ENCODE assay signal across 13 mouse cellular contexts in genomic region chr1:33583817-33584589, GRCm38 (mm10).
DNase-seq lines count a peak whose midpoint lies in the region; ATAC-seq and TF ChIP-seq lines count a peak whose summit lies in the region.
"Had no signal": no experiment of that assay in that cellular context is flagged by ENCODE, and none has a peak within 500 bp of the region (broad histone marks: within the 10 kb centered on the region; RNA-seq: fewer than 3 reads in every experiment).

No protein-coding gene starts in this region.

- no peak overlapping the region for H3K4me2 ChIP-seq in intestine, embryonic 15.5 days (replicated peaks)
- no peak overlapping the region for H3K4me2 ChIP-seq in intestine, postnatal 0 days (replicated peaks; ENCODE audit: low read depth)
- H3K4me2 ChIP-seq in forebrain, embryonic 15.5 days (replicated peaks), result no peak overlapping the region
- H3K4me2 ChIP-seq: hindbrain, embryonic 14.5 days; liver, embryonic 12.5 days had no signal

- no peaks in the 10 kb centered on the region for H3K27me3 ChIP-seq in intestine, embryonic 15.5 days (replicated peaks)
- H3K27me3 ChIP-seq in intestine, postnatal 0 days (replicated peaks; ENCODE audit: control insufficient read depth, insufficient read depth, low read length), result no peaks in the 10 kb centered on the region
- H3K27me3 ChIP-seq in thymus, adult 2 months (ENCODE audit: control insufficient read depth, insufficient read depth, low read length), result no peaks in the 10 kb centered on the region
- no peaks in the 10 kb centered on the region for H3K27me3 ChIP-seq in forebrain, embryonic 15.5 days
- H3K27me3 ChIP-seq: liver, embryonic 12.5 days had no signal

- intact Hi-C loops in left cerebral cortex, postnatal 10 days (cut with DNase I), result no loop called here

- H3K9ac ChIP-seq in intestine, embryonic 15.5 days, result no peak overlapping the region
- H3K9ac ChIP-seq in intestine, postnatal 0 days (ENCODE audit: low read depth, low read length), result no peak overlapping the region
- H3K9ac ChIP-seq in forebrain, embryonic 15.5 days (replicated peaks), result no peak overlapping the region
- H3K9ac ChIP-seq: hindbrain, embryonic 14.5 days; liver, embryonic 12.5 days had no signal

- H3K36me3 ChIP-seq in intestine, embryonic 15.5 days, result no peaks in the 10 kb centered on the region
- H3K36me3 ChIP-seq in intestine, postnatal 0 days (ENCODE audit: control insufficient read depth, insufficient read depth), result no peaks in the 10 kb centered on the region
- no peaks in the 10 kb centered on the region for H3K36me3 ChIP-seq in thymus, adult 2 months (ENCODE audit: control insufficient read depth, insufficient read depth, low read length)
- no peaks in the 10 kb centered on the region for H3K36me3 ChIP-seq in forebrain, embryonic 15.5 days

- H3K4me1 ChIP-seq in intestine, embryonic 15.5 days (replicated peaks), result peaks cover 4% of the 10 kb centered on the region; the same call in 1 of the 2 replicates
- 0 out of 2 replicates have a peak, but pooled peaks cover 2% of the 10 kb centered on the region for H3K4me1 ChIP-seq in intestine, postnatal 0 days (replicated peaks; ENCODE audit: control insufficient read depth, insufficient read depth, low read length)
- peaks cover 12% of the 10 kb centered on the region for H3K4me1 ChIP-seq in thymus, adult 2 months (replicated peaks; ENCODE audit: control insufficient read depth, insufficient read depth, low read length)
- H3K4me1 ChIP-seq in forebrain, embryonic 15.5 days, result 0 out of 2 replicates have a peak, but pooled peaks cover 3% of the 10 kb centered on the region

- no peak for TF ChIP-seq POLR2A in thymus, adult 2 months (IDR thresholded peaks at IDR 0.05; ENCODE audit: control insufficient read depth, extremely low read depth, insufficient read depth, low read length, poor library complexity)

- H3K27ac ChIP-seq in intestine, embryonic 15.5 days, result no peak overlapping the region
- no peak overlapping the region for H3K27ac ChIP-seq in intestine, postnatal 0 days (ENCODE audit: low read depth, low read length)
- H3K27ac ChIP-seq in thymus, adult 2 months (ENCODE audit: control insufficient read depth, insufficient read depth, low read length), result 0 out of 2 replicates have a peak overlapping the region, but pooled peaks have one; percentile 24
- no peak overlapping the region for H3K27ac ChIP-seq in forebrain, embryonic 15.5 days (replicated peaks)
- H3K27ac ChIP-seq: hindbrain, embryonic 14.5 days; liver, embryonic 12.5 days had no signal

- H3K4me3 ChIP-seq in intestine, embryonic 15.5 days (replicated peaks), result no peak overlapping the region
- H3K4me3 ChIP-seq in intestine, postnatal 0 days (ENCODE audit: low read depth, low read length), result no peak overlapping the region
- H3K4me3 ChIP-seq in thymus, adult 2 months (ENCODE audit: control insufficient read depth, insufficient read depth, low read length), result no peak overlapping the region
- H3K4me3 ChIP-seq in forebrain, embryonic 15.5 days, result no peak overlapping the region
- H3K4me3 ChIP-seq: liver, embryonic 12.5 days had no signal

- TF ChIP-seq CTCF in intestine, postnatal 0 days (IDR thresholded peaks at IDR 0.05; ENCODE audit: low read depth), result no peak
- TF ChIP-seq CTCF in thymus, adult 2 months (IDR thresholded peaks at IDR 0.05; ENCODE audit: borderline replicate concordance, control insufficient read depth, extremely low read depth, insufficient read depth, low read length, poor library complexity), result no peak

- ATAC-seq in intestine, embryonic 15.5 days, result peak; percentile 50; the same call in 1 of the 2 replicates
- no peak for ATAC-seq in intestine, postnatal 0 days
- ATAC-seq in granulocyte monocyte progenitor cell, adult 5-6 weeks (replicated peaks; ENCODE audit: poor library complexity, severe bottlenecking), result peak; percentile 63
- no peak for ATAC-seq in forebrain, embryonic 15.5 days (replicated peaks)
- ATAC-seq: liver, embryonic 12.5 days had no signal

- 75% methylated on average over 7 of the region's 7 CpGs for WGBS in intestine, embryonic 15.5 days
- WGBS in intestine, postnatal 0 days, result 63% methylated on average over 7 of the region's 7 CpGs
- WGBS in thymus, adult 2 months, result 95% methylated on average over 7 of the region's 7 CpGs
- WGBS in forebrain, embryonic 15.5 days, result 83% methylated on average over 7 of the region's 7 CpGs

- no peak for DNase-seq in thymus, adult 2 months
- DNase-seq in thymus, postnatal 0 days (ENCODE audit: low spot score), result no peak
- DNase-seq in left cerebral cortex, postnatal 10 days (ENCODE audit: extremely low spot score in 1 of 2, low spot score in 2 of 2), result no peak
- no peak for DNase-seq in thymus, postnatal 36 days
- DNase-seq: cerebellum, adult 2 months; kidney, adult 8-10 months; thymus, postnatal 4 days had no signal

- no peaks in the 10 kb centered on the region for H3K9me3 ChIP-seq in intestine, embryonic 15.5 days
- no peaks in the 10 kb centered on the region for H3K9me3 ChIP-seq in intestine, postnatal 0 days (ENCODE audit: control insufficient read depth)
- H3K9me3 ChIP-seq in forebrain, embryonic 15.5 days, result no peaks in the 10 kb centered on the region
- H3K9me3 ChIP-seq: liver, embryonic 12.5 days had no signal

Comparison
In these comparisons a context has a peak if more than half of its experiments do, and no peak if none do; other contexts are left out.
1. ATAC-seq: peak in intestine, embryonic 15.5 days (single experiment) and granulocyte monocyte progenitor cell, adult 5-6 weeks (single experiment); none in intestine, postnatal 0 days (single experiment) and forebrain, embryonic 15.5 days (single experiment).